Mouse (Mus musculus): ENCODE results near the gene Chmp2a. TPM values are rescaled to one million over a fixed set of nuclear protein-coding genes. Genes with fewer than 3 reads are reported as not detected.
A peak's percentile ranks its signal among the peaks of the same experiment; 100 is the strongest.

Gene Chmp2a
- polyA plus RNA-seq, 1 experiment from 2014 or later: 165 TPM

- Histone ChIP-seq H3K9me3 (ENCODE audit: control insufficient read depth, low read length) (no peaks in the 10 kb centered on the region), H3K9ac (ENCODE audit: low read length) (peak overlapping the region; percentile 95), H3K36me3 (ENCODE audit: control insufficient read depth, insufficient read depth, low read length) (peaks cover 39% of the 10 kb centered on the region), H3K4me3 (ENCODE audit: control insufficient read depth in 1 of 2, insufficient read depth in 1 of 2, low read depth in 1 of 2, low read length in 2 of 2) (peak overlapping the region; percentile 86 to 95), H3K4me1 (ENCODE audit: control insufficient read depth in 2 of 2, insufficient read depth in 2 of 2, low read length in 2 of 2) (peaks cover 11 to 15% of the 10 kb centered on the region in 2 experiments), H3K27ac (replicated peaks in 1 of 2; ENCODE audit: control insufficient read depth in 1 of 2, insufficient read depth in 1 of 2, low read depth in 2 of 2, low read length in 2 of 2) (peak overlapping the region; percentile 98 to 100), H3K27me3 (ENCODE audit: control insufficient read depth, insufficient read depth, low read length) (no peaks in the 10 kb centered on the region), H3K4me2 (ENCODE audit: low read length) (peak overlapping the region; percentile 92)
- ATAC-seq (ENCODE audit: insufficient number of reproducible peaks, insufficient read depth, low FRiP score, low read depth): peak; percentile 80
- under 1% methylated on average over 67 of the region's 95 CpGs for WGBS
Observed at GRCm38 (mm10) chr7:13023928-13024731, 10.5 kb downstream of the Chmp2a start.

DNA sequence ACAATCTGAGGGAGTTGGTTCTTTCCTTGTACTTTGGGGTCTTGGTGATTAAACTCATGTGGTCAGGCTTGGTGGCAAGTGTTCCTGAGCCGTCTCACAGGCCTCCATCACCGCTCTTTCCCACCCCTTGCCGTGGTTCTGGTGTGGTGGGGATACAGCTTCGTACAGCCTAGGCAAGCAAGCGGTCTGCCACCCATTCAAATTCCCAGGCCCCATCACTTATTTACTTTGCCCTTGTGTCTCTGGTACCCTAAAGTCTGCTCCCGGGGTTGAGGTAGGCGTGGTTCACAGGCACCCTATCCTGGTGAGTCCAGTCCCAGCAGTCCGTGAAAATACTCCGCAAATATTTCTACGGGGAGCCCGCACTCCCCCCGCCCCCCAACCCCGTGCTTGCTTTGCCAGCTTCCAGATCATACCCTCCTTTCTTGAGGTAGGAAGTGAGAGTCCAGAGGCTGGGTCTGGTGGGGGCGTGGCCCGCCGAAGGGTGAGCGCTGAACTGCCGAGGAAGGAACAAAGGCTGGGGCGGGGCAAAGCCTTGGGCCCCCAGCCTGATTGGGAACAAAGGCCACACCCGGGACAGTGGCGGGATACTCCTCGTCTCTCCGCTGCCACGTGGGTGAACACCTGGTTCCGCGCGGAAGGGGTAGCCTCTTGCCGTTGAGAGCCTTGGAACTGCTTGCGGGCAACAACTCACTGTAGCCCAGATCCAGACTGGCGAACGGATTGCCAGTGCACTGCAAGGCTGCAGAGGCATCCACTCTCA is 11.7 kb downstream of the Chmp2a start:
- ATAC-seq (ENCODE audit: insufficient number of reproducible peaks, insufficient read depth, low FRiP score, low read depth): peak; percentile 49
- Histone ChIP-seq H3K4me3 (ENCODE audit: control insufficient read depth in 1 of 2, insufficient read depth in 1 of 2, low read depth in 1 of 2, low read length in 2 of 2) (peak overlapping the region; percentile 86 to 95), H3K9ac (ENCODE audit: low read length) (peak overlapping the region; percentile 95), H3K9me3 (ENCODE audit: control insufficient read depth, low read length) (no peaks in the 10 kb centered on the region), H3K27me3 (ENCODE audit: control insufficient read depth, insufficient read depth, low read length) (no peaks in the 10 kb centered on the region), H3K4me2 (ENCODE audit: low read length) (peak overlapping the region; percentile 92), H3K4me1 (ENCODE audit: control insufficient read depth in 2 of 2, insufficient read depth in 2 of 2, low read length in 2 of 2) (peaks cover 11 to 15% of the 10 kb centered on the region in 2 experiments), H3K36me3 (ENCODE audit: control insufficient read depth, insufficient read depth, low read length) (peaks cover 27% of the 10 kb centered on the region), H3K27ac (replicated peaks in 1 of 2; ENCODE audit: control insufficient read depth in 1 of 2, insufficient read depth in 1 of 2, low read depth in 2 of 2, low read length in 2 of 2) (peak overlapping the region; percentile 84 to 98)
- 5% methylated on average over 31 of the region's 31 CpGs for WGBS

DNA sequence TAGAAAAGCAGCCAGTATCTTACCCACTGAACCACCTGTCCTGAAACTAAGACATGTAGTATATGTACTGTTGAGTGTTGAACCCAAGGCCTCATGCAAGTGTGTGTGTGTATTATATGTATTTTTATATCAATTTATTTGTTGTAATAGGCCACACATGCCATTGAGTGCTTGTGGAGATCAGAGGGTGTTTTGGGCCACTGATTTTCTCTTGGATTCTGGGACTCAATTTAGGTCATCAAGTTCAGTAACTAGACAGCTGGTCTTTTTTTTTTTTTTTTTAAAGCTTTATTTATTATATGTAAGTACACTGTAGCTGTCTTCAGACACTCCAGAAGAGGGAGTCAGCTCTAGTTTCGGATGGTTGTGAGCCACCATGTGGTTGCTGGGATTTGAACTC is 19.4 kb downstream of the Chmp2a start:
- WGBS: 85% methylated on average over 1 of the region's 1 CpGs
- Histone ChIP-seq H3K27ac (replicated peaks in 1 of 2; ENCODE audit: control insufficient read depth in 1 of 2, insufficient read depth in 1 of 2, low read depth in 2 of 2, low read length in 2 of 2) (no peak overlapping the region), H3K4me3 (ENCODE audit: control insufficient read depth in 1 of 2, insufficient read depth in 1 of 2, low read depth in 1 of 2, low read length in 2 of 2) (no peak overlapping the region), H3K4me1 (ENCODE audit: control insufficient read depth in 2 of 2, insufficient read depth in 2 of 2, low read length in 2 of 2) (peaks cover 5 to 6% of the 10 kb centered on the region in 2 experiments), H3K36me3 (ENCODE audit: control insufficient read depth, insufficient read depth, low read length) (no peaks in the 10 kb centered on the region), H3K9ac (ENCODE audit: low read length) (no peak overlapping the region), H3K4me2 (ENCODE audit: low read length) (no peak overlapping the region), H3K9me3 (ENCODE audit: control insufficient read depth, low read length) (no peaks in the 10 kb centered on the region), H3K27me3 (ENCODE audit: control insufficient read depth, insufficient read depth, low read length) (no peaks in the 10 kb centered on the region)
- ATAC-seq (ENCODE audit: insufficient number of reproducible peaks, insufficient read depth, low FRiP score, low read depth): no peak

DNA sequence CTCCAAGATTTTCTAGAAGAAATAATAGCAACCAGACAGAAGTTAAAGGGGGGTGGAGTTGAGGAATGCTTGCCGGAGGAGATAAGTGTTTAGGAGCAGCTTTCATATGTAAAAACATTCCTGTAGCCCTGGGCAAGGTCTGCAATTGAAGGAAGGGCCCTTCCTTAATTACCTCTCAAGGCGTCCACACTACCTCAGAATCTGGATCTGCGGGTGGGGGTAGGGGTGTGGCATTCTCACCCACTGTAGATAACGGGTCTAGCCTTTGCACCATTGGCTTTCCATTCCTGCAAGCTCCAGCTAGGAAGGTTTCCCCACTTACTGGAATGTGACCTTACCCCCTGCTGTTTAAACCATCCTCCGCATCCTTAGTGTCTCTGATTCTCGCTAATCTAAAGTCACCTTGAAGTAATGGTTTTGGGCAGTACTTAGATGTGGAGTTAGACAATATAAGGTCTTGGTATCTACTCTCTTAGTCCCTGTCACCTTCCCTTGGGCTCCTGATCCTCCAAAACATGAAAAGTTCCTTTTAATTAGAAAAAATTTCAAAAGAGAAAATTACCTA is 20.2 kb downstream of the Chmp2a start:
- 34% methylated on average over 6 of the region's 6 CpGs for WGBS
- Histone ChIP-seq H3K36me3 (ENCODE audit: control insufficient read depth, insufficient read depth, low read length) (no peaks in the 10 kb centered on the region), H3K4me2 (ENCODE audit: low read length) (no peak overlapping the region), H3K4me3 (ENCODE audit: control insufficient read depth in 1 of 2, insufficient read depth in 1 of 2, low read depth in 1 of 2, low read length in 2 of 2) (no peak overlapping the region), H3K27me3 (ENCODE audit: control insufficient read depth, insufficient read depth, low read length) (no peaks in the 10 kb centered on the region), H3K9ac (ENCODE audit: low read length) (no peak overlapping the region), H3K4me1 (ENCODE audit: control insufficient read depth in 2 of 2, insufficient read depth in 2 of 2, low read length in 2 of 2) (peaks cover 6 to 7% of the 10 kb centered on the region in 2 experiments), H3K9me3 (ENCODE audit: control insufficient read depth, low read length) (no peaks in the 10 kb centered on the region), H3K27ac (replicated peaks in 1 of 2; ENCODE audit: control insufficient read depth in 1 of 2, insufficient read depth in 1 of 2, low read depth in 2 of 2, low read length in 2 of 2) (no peak overlapping the region)
- ATAC-seq (ENCODE audit: insufficient number of reproducible peaks, insufficient read depth, low FRiP score, low read depth): no peak

DNA sequence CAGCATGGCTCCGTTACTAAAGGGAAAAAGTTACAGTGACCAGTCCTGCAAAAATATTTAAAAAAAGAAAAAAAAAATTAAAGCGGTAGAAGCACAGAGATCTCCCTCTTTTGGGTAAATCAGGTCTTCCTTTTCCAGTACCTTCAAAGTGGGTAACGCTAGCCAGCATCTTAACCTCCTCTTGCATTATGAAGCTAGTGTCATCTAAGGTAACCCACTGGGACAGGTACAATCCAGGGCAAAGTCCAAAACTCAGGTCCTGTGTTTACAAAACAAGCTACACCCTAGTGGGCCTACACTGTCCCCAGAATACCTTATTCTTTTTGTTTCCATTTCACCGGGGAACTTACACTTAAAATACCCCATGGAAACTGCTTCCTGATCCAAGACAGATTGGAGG is 20.9 kb downstream of the Chmp2a start:
- H3K9ac ChIP-seq (ENCODE audit: low read length): no peak overlapping the region
- H3K27ac ChIP-seq (replicated peaks in 1 of 2; ENCODE audit: control insufficient read depth in 1 of 2, insufficient read depth in 1 of 2, low read depth in 2 of 2, low read length in 2 of 2): no peak overlapping the region
- no peak overlapping the region for H3K4me3 ChIP-seq (ENCODE audit: control insufficient read depth in 1 of 2, insufficient read depth in 1 of 2, low read depth in 1 of 2, low read length in 2 of 2)
- no peaks in the 10 kb centered on the region for H3K27me3 ChIP-seq (ENCODE audit: control insufficient read depth, insufficient read depth, low read length)
- 62% methylated on average over 4 of the region's 4 CpGs for WGBS
- H3K4me2 ChIP-seq (ENCODE audit: low read length): no peak overlapping the region
- H3K36me3 ChIP-seq (ENCODE audit: control insufficient read depth, insufficient read depth, low read length): no peaks in the 10 kb centered on the region
- ATAC-seq (ENCODE audit: insufficient number of reproducible peaks, insufficient read depth, low FRiP score, low read depth): no peak
- H3K9me3 ChIP-seq (ENCODE audit: control insufficient read depth, low read length): no peaks in the 10 kb centered on the region
- peaks cover 6 to 13% of the 10 kb centered on the region in 2 experiments for H3K4me1 ChIP-seq (ENCODE audit: control insufficient read depth in 2 of 2, insufficient read depth in 2 of 2, low read length in 2 of 2)

DNA sequence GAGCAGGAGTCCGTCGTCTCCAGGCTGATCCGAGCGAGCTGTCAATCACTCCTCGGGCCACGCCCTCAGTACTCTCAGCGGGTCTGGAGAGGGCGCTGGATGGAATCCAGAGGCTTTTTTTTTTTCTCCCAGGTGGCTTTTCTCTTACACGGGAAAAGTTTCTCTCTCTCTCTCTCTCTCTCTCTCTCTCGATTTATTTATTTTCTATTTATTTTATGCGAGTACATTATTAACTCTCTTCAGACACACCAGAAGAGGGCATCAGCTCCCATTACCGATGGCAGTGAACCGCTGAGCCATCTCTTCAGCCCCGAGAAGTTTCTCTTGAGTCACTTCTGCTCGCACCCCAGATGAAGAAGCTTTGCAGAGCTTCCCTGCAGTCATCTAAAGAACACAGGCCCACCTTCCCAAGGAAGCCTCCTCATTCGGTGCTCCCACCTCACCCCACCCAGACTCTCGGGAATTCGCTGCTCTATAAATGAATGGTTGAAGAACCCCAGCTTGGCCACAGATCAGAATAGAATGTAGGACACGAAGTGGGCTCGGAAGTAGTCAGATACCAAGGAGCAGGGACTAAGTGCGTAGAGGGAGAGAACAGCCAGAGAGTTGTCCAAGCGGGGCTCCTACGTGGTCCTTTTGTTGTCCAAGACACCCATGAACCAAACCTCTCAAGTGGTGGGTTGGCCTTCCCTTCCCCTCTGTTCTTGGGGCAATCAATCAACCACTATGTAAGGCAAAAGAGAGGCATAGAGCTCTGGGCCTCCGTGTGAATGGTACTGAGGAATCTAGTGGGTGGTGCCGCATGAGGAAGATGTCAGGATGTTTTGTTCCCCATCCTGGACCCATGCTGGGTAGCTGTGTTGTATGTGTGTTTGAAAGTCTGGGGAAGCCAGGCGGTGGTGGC is 24.4 kb downstream of the Chmp2a start, which contains the start of gene Zbtb45:
Zbtb45 (minus strand) TSS at position 30 of the 904 bp plus-strand sequence.
- peak within 1 kb of the TSS; percentile 94 for H3K4me2 ChIP-seq (ENCODE audit: low read length)
- peak within 1 kb of the TSS; percentile 91 for H3K9ac ChIP-seq (ENCODE audit: low read length)
- 17% methylated on average over 26 of the region's 26 CpGs for WGBS
- H3K4me1 ChIP-seq (ENCODE audit: control insufficient read depth in 2 of 2, insufficient read depth in 2 of 2, low read length in 2 of 2): peaks cover 6 to 13% of the 10 kb centered on the region in 2 experiments
- H3K27ac ChIP-seq (replicated peaks in 1 of 2; ENCODE audit: control insufficient read depth in 1 of 2, insufficient read depth in 1 of 2, low read depth in 2 of 2, low read length in 2 of 2): peak within 1 kb of the TSS; percentile 94 to 95
- peaks cover 6% of the 10 kb centered on the region; the same call in 1 of the 2 replicates for H3K27me3 ChIP-seq (ENCODE audit: control insufficient read depth, insufficient read depth, low read length)
- peak; percentile 80; the same call in 1 of the 2 replicates for ATAC-seq (ENCODE audit: insufficient number of reproducible peaks, insufficient read depth, low FRiP score, low read depth)
- H3K9me3 ChIP-seq (ENCODE audit: control insufficient read depth, low read length): no peaks in the 10 kb centered on the region
- H3K36me3 ChIP-seq (ENCODE audit: control insufficient read depth, insufficient read depth, low read length): peaks cover 28% of the 10 kb centered on the region
- peak within 1 kb of the TSS; percentile 76 to 84 for H3K4me3 ChIP-seq (ENCODE audit: control insufficient read depth in 1 of 2, insufficient read depth in 1 of 2, low read depth in 1 of 2, low read length in 2 of 2)
